In genomic region chr12:31973473-31974172, GRCm38 (mm10) we compare ENCODE assay signal across 8 mouse cellular contexts. TPM values are rescaled to one million over a fixed set of nuclear protein-coding genes. Genes with fewer than 3 reads are reported as not detected.
A peak's percentile ranks its signal among the peaks of the same experiment; 100 is the strongest.
DNase-seq lines count a peak whose midpoint lies in the region; ATAC-seq and TF ChIP-seq lines count a peak whose summit lies in the region.

No protein-coding gene starts in this region.

- WGBS in embryonic facial prominence, embryonic 11.5 days = 68% methylated on average over 13 of the region's 13 CpGs
- WGBS in heart, embryonic 13.5 days = 47% methylated on average over 13 of the region's 13 CpGs

- no peak overlapping the region for H3K9ac ChIP-seq in embryonic facial prominence, embryonic 11.5 days (replicated peaks; ENCODE audit: low read length)
- H3K9ac ChIP-seq in heart, embryonic 13.5 days = no peak overlapping the region

- no peaks in the 10 kb centered on the region for H3K27me3 ChIP-seq in C2C12 (ENCODE audit: control insufficient read depth, insufficient read depth, insufficient read length)
- no peaks in the 10 kb centered on the region for H3K27me3 ChIP-seq in embryonic facial prominence, embryonic 11.5 days (ENCODE audit: control insufficient read depth, insufficient read depth, low read length)
- peaks cover 32% of the 10 kb centered on the region for H3K27me3 ChIP-seq in heart, embryonic 13.5 days (replicated peaks)

- peaks cover 12% of the 10 kb centered on the region for H3K36me3 ChIP-seq in C2C12 (ENCODE audit: control insufficient read depth, insufficient read depth)
- H3K36me3 ChIP-seq in embryonic facial prominence, embryonic 11.5 days (replicated peaks; ENCODE audit: control insufficient read depth, insufficient read depth, low read depth, low read length) = no peaks in the 10 kb centered on the region
- H3K36me3 ChIP-seq in heart, embryonic 13.5 days = no peaks in the 10 kb centered on the region

- H3K9me3 ChIP-seq in embryonic facial prominence, embryonic 11.5 days (replicated peaks; ENCODE audit: control insufficient read depth, low read length) = no peaks in the 10 kb centered on the region
- no peaks in the 10 kb centered on the region for H3K9me3 ChIP-seq in heart, embryonic 13.5 days

- H3K4me1 ChIP-seq in embryonic facial prominence, embryonic 11.5 days (ENCODE audit: control insufficient read depth, insufficient read depth, low read length) = no peaks in the 10 kb centered on the region
- H3K4me1 ChIP-seq in heart, embryonic 13.5 days = peaks cover 28% of the 10 kb centered on the region

- no peak overlapping the region for H3K4me2 ChIP-seq in embryonic facial prominence, embryonic 11.5 days (ENCODE audit: low read depth, low read length)
- no peak overlapping the region for H3K4me2 ChIP-seq in heart, embryonic 13.5 days

- no peak for TF ChIP-seq CTCF in C2C12 (IDR thresholded peaks at IDR 0.05; ENCODE audit: control insufficient read depth, insufficient read depth, insufficient read length)

- DNase-seq in adrenal gland, adult (ENCODE audit: inconsistent age in 2 of 2, low spot score in 1 of 2) = peak; percentile 91 to 95
- peak; percentile 26 for DNase-seq in embryonic facial prominence, embryonic 11.5 days (ENCODE audit: low spot score)
- peak; percentile 79 for DNase-seq in kidney, postnatal 10 days
- peak; percentile 61 for DNase-seq in lung, postnatal 36 days
- DNase-seq in spleen, postnatal 36 days (ENCODE audit: low spot score in 2 of 2) = peak; percentile 86 to 89
- DNase-seq in yolk sac, embryonic 10.5 days (ENCODE audit: low spot score) = no peak

- H3K79me3 ChIP-seq in C2C12 (ENCODE audit: low read depth) = no peaks in the 10 kb centered on the region

- no peak overlapping the region for H3K4me3 ChIP-seq in C2C12 (ENCODE audit: insufficient read depth, poor library complexity, severe bottlenecking)
- H3K4me3 ChIP-seq in embryonic facial prominence, embryonic 11.5 days (ENCODE audit: low read depth, low read length) = no peak overlapping the region
- no peak overlapping the region for H3K4me3 ChIP-seq in heart, embryonic 13.5 days

- peak; percentile 48; the same call in 1 of the 2 replicates for ATAC-seq in embryonic facial prominence, embryonic 11.5 days (replicated peaks; ENCODE audit: insufficient number of reproducible peaks, low FRiP score, low TSS enrichment, low read depth)
- peak; percentile 87; the same call in 1 of the 2 replicates for ATAC-seq in heart, embryonic 13.5 days (ENCODE audit: extremely low read depth, insufficient number of reproducible peaks, low FRiP score, low TSS enrichment)

- no peaks in the 10 kb centered on the region for H3K79me2 ChIP-seq in C2C12 (ENCODE audit: control insufficient read depth, insufficient read depth)

- H3K27ac ChIP-seq in embryonic facial prominence, embryonic 11.5 days (replicated peaks; ENCODE audit: low read depth, low read length) = no peak overlapping the region
- peak overlapping the region; percentile 67 for H3K27ac ChIP-seq in heart, embryonic 13.5 days (replicated peaks)

- H3ac ChIP-seq in C2C12 (ENCODE audit: control insufficient read depth, insufficient read length, low read depth) = no peak overlapping the region

TF ChIP-seq in C2C12, 6 proteins besides CTCF, POLR2A, EP300 and RAD21:
- TF ChIP-seq CEBPB (IDR thresholded peaks at IDR 0.05; ENCODE audit: low read depth) = no peak
- TF ChIP-seq MYOD1 (IDR thresholded peaks at IDR 0.05; ENCODE audit: control insufficient read depth, insufficient read length, low read depth) = peak; percentile 83
- TF ChIP-seq MAX (IDR thresholded peaks at IDR 0.05) = no peak
- no peak for TF ChIP-seq MYOG (IDR thresholded peaks at IDR 0.05; ENCODE audit: control insufficient read depth, extremely low read depth, insufficient read length)
- TF ChIP-seq USF1 (IDR thresholded peaks at IDR 0.05; ENCODE audit: low read depth) = no peak

RNA-seq across cellular contexts. Expression of gene Hbp1, which starts 23.3 kb away (rescaled TPM):
- polyA plus RNA-seq in C2C12 (2012; fragmentation: generic; extraction: Trizol) = 9.6 TPM
- 129 and 137 TPM in 2 replicates for polyA plus RNA-seq in embryonic facial prominence, embryonic 11.5 days (2014; fragmentation: Nextera tagmentation; extraction: Ambion mirVana)
- polyA plus RNA-seq in heart, embryonic 13.5 days (2015; fragmentation: Nextera tagmentation; extraction: Ambion mirVana) = 89.2 and 95.3 TPM in 2 replicates
